Mouse (Mus musculus) C2C12 (cell line): Measurements from ENCODE around the gene Acadm.

Experiments used
- CEBPB ChIP-seq: IDR thresholded peaks from one replicate; pipeline ENCODE4 v1.6.1; 2011; ENCODE audit warnings: low read depth, mild to moderate bottlenecking, control low read depth, moderate library complexity
- CTCF ChIP-seq: IDR thresholded peaks from one replicate; pipeline ENCODE4 v1.5.1; 2011; ENCODE audit not compliant: control insufficient read depth, insufficient read depth, insufficient read length
- MAX ChIP-seq: IDR thresholded peaks from one replicate; pipeline ENCODE4 v1.6.1; 2011; ENCODE audit warnings: mild to moderate bottlenecking, control low read depth
- MYOD1 ChIP-seq: IDR thresholded peaks from one replicate; pipeline ENCODE4 v1.6.1; 2011; ENCODE audit warnings: low read depth; ENCODE audit not compliant: control insufficient read depth, insufficient read length

GRCm38 (mm10) chr3:153940486-153940885, 3.9 kb downstream of the Acadm start:
- TF ChIP-seq CEBPB (no peak), CTCF (no peak), MYOD1 (no peak), MAX (no peak)
